Mouse (Mus musculus): Measurements from ENCODE around the gene Lipa. TPM values are rescaled to one million over a fixed set of nuclear protein-coding genes. Genes with fewer than 3 reads are reported as not detected.

Gene Lipa
- 21.4 and 26.3 TPM in 2 replicates for total RNA-seq (2015; ENCODE audit: low replicate concordance)
- 9.1 and 11.0 TPM in 2 replicates for total RNA-seq (2017; ENCODE audit: low replicate concordance)

GRCm38 (mm10) chr19:34526941-34527682 is at the start of gene Lipa:
Gene Lipa (minus strand): TSS chr19:34527474.
- peak; percentile 100 for ATAC-seq (replicated peaks; ENCODE audit: low FRiP score, poor library complexity, severe bottlenecking)

GRCm38 (mm10) chr19:34573650-34574049 is 46.4 kb upstream of the Lipa start:
- no peak for ATAC-seq (replicated peaks; ENCODE audit: low FRiP score, poor library complexity, severe bottlenecking)

GRCm38 (mm10) chr19:34571080-34571479 is 43.8 kb upstream of the Lipa start:
- ATAC-seq (replicated peaks; ENCODE audit: low FRiP score, poor library complexity, severe bottlenecking), result no peak

GRCm38 (mm10) chr19:34569896-34570476 is 42.7 kb upstream of the Lipa start:
- no peak for ATAC-seq (replicated peaks; ENCODE audit: low FRiP score, poor library complexity, severe bottlenecking)

- ATAC-seq (replicated peaks; ENCODE audit: low FRiP score, poor library complexity, severe bottlenecking), result no peak
Measured at GRCm38 (mm10) chr19:34568988-34569895, 42.0 kb upstream of the Lipa start.

GRCm38 (mm10) chr19:34566178-34566784 is 39.0 kb upstream of the Lipa start:
- no peak for ATAC-seq (replicated peaks; ENCODE audit: low FRiP score, poor library complexity, severe bottlenecking)

- ATAC-seq (replicated peaks; ENCODE audit: low FRiP score, poor library complexity, severe bottlenecking), result no peak
Measured at GRCm38 (mm10) chr19:34562556-34562955, 35.3 kb upstream of the Lipa start.

GRCm38 (mm10) chr19:34556621-34557020 is 29.3 kb upstream of the Lipa start:
- no peak for ATAC-seq (replicated peaks; ENCODE audit: low FRiP score, poor library complexity, severe bottlenecking)

GRCm38 (mm10) chr19:34554061-34554460 is 26.8 kb upstream of the Lipa start:
- no peak for ATAC-seq (replicated peaks; ENCODE audit: low FRiP score, poor library complexity, severe bottlenecking)

GRCm38 (mm10) chr19:34553522-34553921 is 26.2 kb upstream of the Lipa start:
- ATAC-seq (replicated peaks; ENCODE audit: low FRiP score, poor library complexity, severe bottlenecking), result no peak

- no peak for ATAC-seq (replicated peaks; ENCODE audit: low FRiP score, poor library complexity, severe bottlenecking)
Measured at GRCm38 (mm10) chr19:34553021-34553420, 25.7 kb upstream of the Lipa start.

- ATAC-seq (replicated peaks; ENCODE audit: low FRiP score, poor library complexity, severe bottlenecking), result no peak
Measured at GRCm38 (mm10) chr19:34551981-34552380, 24.7 kb upstream of the Lipa start.

GRCm38 (mm10) chr19:34550534-34551223 is 23.4 kb upstream of the Lipa start, which contains the start of gene Ifit2:
Gene Ifit2 (plus strand): TSS chr19:34550694.
- peak; percentile 95 for ATAC-seq (replicated peaks; ENCODE audit: low FRiP score, poor library complexity, severe bottlenecking)

GRCm38 (mm10) chr19:34550205-34550533 is 22.9 kb upstream of the Lipa start:
- peak; percentile 13; the same call in 1 of the 2 replicates for ATAC-seq (replicated peaks; ENCODE audit: low FRiP score, poor library complexity, severe bottlenecking)

GRCm38 (mm10) chr19:34547976-34548375 is 20.7 kb upstream of the Lipa start:
- no peak; the same call in 1 of the 2 replicates for ATAC-seq (replicated peaks; ENCODE audit: low FRiP score, poor library complexity, severe bottlenecking)

- ATAC-seq (replicated peaks; ENCODE audit: low FRiP score, poor library complexity, severe bottlenecking), result no peak
Measured at GRCm38 (mm10) chr19:34546211-34546610, 18.9 kb upstream of the Lipa start.

- ATAC-seq (replicated peaks; ENCODE audit: low FRiP score, poor library complexity, severe bottlenecking), result no peak
Measured at GRCm38 (mm10) chr19:34539422-34539821, 12.1 kb upstream of the Lipa start.

- no peak for ATAC-seq (replicated peaks; ENCODE audit: low FRiP score, poor library complexity, severe bottlenecking)
Measured at GRCm38 (mm10) chr19:34532061-34532751, 4.9 kb upstream of the Lipa start.
